Mouse (Mus musculus) heart, postnatal 0 days (tissue): ENCODE data around the gene Tmem110. TPM values are rescaled to one million over a fixed set of nuclear protein-coding genes. Genes with fewer than 3 reads are reported as not detected.

Experiments used
- ATAC-seq: fragments of 200-750 bp; cut with Nextera tagmentation; 2 replicates; pipeline ENCODE4 v1.8.0; 2017; ENCODE audit warnings: low read depth, moderate number of reproducible peaks, moderate library complexity; ENCODE audit not compliant: insufficient read depth
- DNase-seq: peaks from one replicate; pipeline ENCODE4 v3.0.0-alpha.2; 2016; ENCODE audit warnings: low spot score
- H3K27ac ChIP-seq: fragments of 300-500 bp; sonication (generic); 2 replicates; pipeline ENCODE4 v1.5.1; 2014; ENCODE audit warnings: low read depth, mild to moderate bottlenecking
- H3K27me3 ChIP-seq: fragments of 300-500 bp; sonication (generic); 2 replicates; pipeline ENCODE4 v1.6.1; 2014; ENCODE audit warnings: low read length, mixed read lengths; ENCODE audit not compliant: control insufficient read depth, insufficient read depth
- H3K36me3 ChIP-seq: fragments of 300-500 bp; sonication (generic); replicated peaks from 2 replicates; pipeline ENCODE4 v1.6.1; 2014; ENCODE audit warnings: low read length, mixed read lengths; ENCODE audit not compliant: control insufficient read depth, insufficient read depth
- H3K4me1 ChIP-seq: fragments of 300-500 bp; sonication (generic); 2 replicates; pipeline ENCODE4 v1.6.1; 2014; ENCODE audit warnings: antibody characterized with exemption; ENCODE audit not compliant: control insufficient read depth, insufficient read depth
- H3K4me2 ChIP-seq: fragments of 300-500 bp; sonication (generic); 2 replicates; pipeline ENCODE4 v1.6.1; 2014; ENCODE audit warnings: low read depth, mild to moderate bottlenecking, low read length, moderate library complexity
- H3K4me3 ChIP-seq: fragments of 300-500 bp; sonication (generic); 2 replicates; pipeline ENCODE4 v1.5.1; 2014; ENCODE audit warnings: low read depth, low read length
- H3K9ac ChIP-seq: fragments of 300-500 bp; sonication (generic); replicated peaks from 2 replicates; pipeline ENCODE4 v1.6.1; 2014; ENCODE audit warnings: low read depth, low read length, mixed read lengths
- H3K9me3 ChIP-seq: fragments of 300-500 bp; sonication (generic); replicated peaks from 2 replicates; pipeline ENCODE4 v1.6.1; 2016; ENCODE audit warnings: low read length; ENCODE audit not compliant: control insufficient read depth
- CTCF ChIP-seq: IDR thresholded peaks from 2 replicates; pipeline ENCODE4 v1.5.1; 2016; ENCODE audit warnings: antibody characterized with exemption, control low read depth, low read depth
- EP300 ChIP-seq: IDR thresholded peaks from 2 replicates; pipeline ENCODE4 v1.6.1; 2016; ENCODE audit warnings: antibody characterized with exemption, low read depth
- WGBS: fragments of 180-500 bp; shearing (Covaris S2); extraction: QIAGEN DNeasy Blood & Tissue Kit; methylation state at CpG from one replicate; pipeline ENCODE4 v1.1.7; 2014; 5-methylcytosine and 5-hydroxymethylcytosine counted together
- polyA plus RNA-seq: library from polyadenylated mRNA; unstranded; fragments of >200 nt; fragmentation: Nextera tagmentation; extraction: Ambion mirVana; gene quantifications from 2 replicates; pipeline ENCODE4 v1.2.1, GENCODE M21; 2015
- total RNA-seq: library from RNA; depleted of rRNA; stranded (reverse); fragments of >200 nt; gene quantifications from 2 replicates; pipeline ENCODE4 v1.2.3, GENCODE M21; 2014; ENCODE audit warnings: low replicate concordance; rRNA removed

The Tmem110 gene
- total RNA-seq: 4.7 and 9.5 TPM in 2 replicates
- 9.2 and 9.9 TPM in 2 replicates for polyA plus RNA-seq

- peak within 1 kb of the TSS; percentile 90 for H3K4me2 ChIP-seq
- WGBS: under 1% methylated on average over 60 of the region's 68 CpGs
These were observed at the start of gene Tmem110 for GRCm38 (mm10) chr14:30825476-30826131. TSS of gene Tmem110 (plus strand) at chr14:30825590.

GRCm38 (mm10) chr14:30784614-30785013 lies 40.8 kb upstream of the Tmem110 start:
- H3K4me3 ChIP-seq: no peak overlapping the region
- H3K4me1 ChIP-seq: no peaks in the 10 kb centered on the region
- peaks cover 27% of the 10 kb centered on the region for H3K36me3 ChIP-seq
- H3K9me3 ChIP-seq: no peaks in the 10 kb centered on the region
- DNase-seq (no peak), ATAC-seq (no peak)
- 83% methylated on average over 6 of the region's 6 CpGs for WGBS
- H3K4me2 ChIP-seq: no peak overlapping the region
- no peaks in the 10 kb centered on the region for H3K27me3 ChIP-seq
- H3K27ac ChIP-seq: no peak overlapping the region
- TF ChIP-seq EP300: no peak
- no peak for TF ChIP-seq CTCF
- no peak overlapping the region for H3K9ac ChIP-seq

More at GRCm38 (mm10) chr14:30825476-30826131, at the start of gene Tmem110:
- TF ChIP-seq EP300 (no peak), CTCF (peak; percentile 15; the same call in 1 of the 2 replicates)
- H3K9ac ChIP-seq: peak within 1 kb of the TSS; percentile 76
- DNase-seq (peak; percentile 63), ATAC-seq (peak; percentile 92)
- H3K36me3 ChIP-seq: no peaks in the 10 kb centered on the region
- peak within 1 kb of the TSS; percentile 98 for H3K4me3 ChIP-seq
- peaks cover 27% of the 10 kb centered on the region; the same call in 1 of the 2 replicates for H3K4me1 ChIP-seq
- H3K27me3 ChIP-seq: no peaks in the 10 kb centered on the region
- peak within 1 kb of the TSS; percentile 74 for H3K27ac ChIP-seq
- no peaks in the 10 kb centered on the region for H3K9me3 ChIP-seq

GRCm38 (mm10) chr14:30789471-30789870 lies 35.9 kb upstream of the Tmem110 start:
- no peak for TF ChIP-seq CTCF
- no peak overlapping the region for H3K9ac ChIP-seq
- 36% methylated on average over 1 of the region's 1 CpGs for WGBS
- H3K4me3 ChIP-seq: no peak overlapping the region
- peaks cover 27% of the 10 kb centered on the region for H3K36me3 ChIP-seq
- no peak overlapping the region for H3K4me2 ChIP-seq
- no peaks in the 10 kb centered on the region for H3K27me3 ChIP-seq
- no peak for DNase-seq
- H3K27ac ChIP-seq: no peak overlapping the region
- no peak for ATAC-seq
- H3K4me1 ChIP-seq: no peaks in the 10 kb centered on the region
- no peaks in the 10 kb centered on the region for H3K9me3 ChIP-seq

- Histone ChIP-seq H3K4me1 (no peaks in the 10 kb centered on the region), H3K36me3 (peaks cover 18% of the 10 kb centered on the region), H3K27me3 (no peaks in the 10 kb centered on the region), H3K4me2 (no peak overlapping the region), H3K4me3 (no peak overlapping the region), H3K9ac (no peak overlapping the region), H3K9me3 (no peaks in the 10 kb centered on the region), H3K27ac (no peak overlapping the region)
- TF ChIP-seq CTCF (no peak), EP300 (no peak)
- ATAC-seq (no peak), DNase-seq (no peak)
- WGBS: 82% methylated on average over 3 of the region's 3 CpGs
These were observed 32.5 kb upstream of the Tmem110 start for GRCm38 (mm10) chr14:30792871-30793270.

- Histone ChIP-seq H3K4me3 (no peak overlapping the region), H3K9ac (no peak overlapping the region), H3K27ac (no peak overlapping the region), H3K27me3 (no peaks in the 10 kb centered on the region), H3K4me2 (no peak overlapping the region), H3K9me3 (no peaks in the 10 kb centered on the region), H3K4me1 (no peaks in the 10 kb centered on the region), H3K36me3 (peaks cover 30% of the 10 kb centered on the region)
- DNase-seq: no peak
- no peak for TF ChIP-seq CTCF
- no peak for TF ChIP-seq EP300
- ATAC-seq: no peak
- 89% methylated on average over 2 of the region's 2 CpGs for WGBS
These were observed 23.6 kb upstream of the Tmem110 start for GRCm38 (mm10) chr14:30801756-30802155.
